Mouse (Mus musculus): ENCODE data around the gene Wfdc13.

Wfdc13 gene

GRCm38 (mm10) chr2:164684807-164685206 lies at the start of gene Wfdc13:
Gene Wfdc13 (plus strand): TSS chr2:164685107.
- no peak for DNase-seq (ENCODE audit: low spot score)

- DNase-seq (ENCODE audit: low spot score) = no peak
Observed at GRCm38 (mm10) chr2:164635266-164635665, 49.6 kb upstream of the Wfdc13 start.

GRCm38 (mm10) chr2:164638696-164639095 lies 46.2 kb upstream of the Wfdc13 start, which contains the start of gene Wfdc16:
Gene Wfdc16 (minus strand): TSS chr2:164638796.
- DNase-seq (ENCODE audit: low spot score) = no peak

GRCm38 (mm10) chr2:164641129-164641528 lies 43.8 kb upstream of the Wfdc13 start:
- DNase-seq (ENCODE audit: low spot score) = no peak

- no peak for DNase-seq (ENCODE audit: low spot score)
Observed at GRCm38 (mm10) chr2:164641881-164642673, 42.8 kb upstream of the Wfdc13 start.

GRCm38 (mm10) chr2:164655858-164656257 lies 29.0 kb upstream of the Wfdc13 start, which contains the start of gene Wfdc10:
Gene Wfdc10 (plus strand): TSS chr2:164656046.
- no peak for DNase-seq (ENCODE audit: low spot score)

GRCm38 (mm10) chr2:164656483-164656882 lies 28.4 kb upstream of the Wfdc13 start, which contains the start of gene Wfdc9:
Gene Wfdc9 (minus strand): TSS chr2:164656583.
- DNase-seq (ENCODE audit: low spot score) = no peak

GRCm38 (mm10) chr2:164664851-164665250 lies 20.1 kb upstream of the Wfdc13 start:
- DNase-seq (ENCODE audit: low spot score) = no peak

- DNase-seq (ENCODE audit: low spot score) = no peak
Observed at GRCm38 (mm10) chr2:164670261-164670660, 14.6 kb upstream of the Wfdc13 start.

GRCm38 (mm10) chr2:164670938-164671337 lies 14.0 kb upstream of the Wfdc13 start:
- DNase-seq (ENCODE audit: low spot score) = no peak

GRCm38 (mm10) chr2:164673987-164674386 lies 10.9 kb upstream of the Wfdc13 start, which contains the start of gene Wfdc11:
Gene Wfdc11 (minus strand): TSS chr2:164674087.
- no peak for DNase-seq (ENCODE audit: low spot score)

- DNase-seq (ENCODE audit: low spot score) = no peak
Observed at GRCm38 (mm10) chr2:164676103-164676502, 8.8 kb upstream of the Wfdc13 start.

- DNase-seq (ENCODE audit: low spot score) = no peak
Observed at GRCm38 (mm10) chr2:164676916-164677685, 7.8 kb upstream of the Wfdc13 start.

GRCm38 (mm10) chr2:164678848-164679625 lies 5.9 kb upstream of the Wfdc13 start:
- peak; percentile 26 for DNase-seq (ENCODE audit: low spot score)

- DNase-seq (ENCODE audit: low spot score) = no peak
Observed at GRCm38 (mm10) chr2:164679906-164680305, 5.0 kb upstream of the Wfdc13 start.

- DNase-seq (ENCODE audit: low spot score) = no peak
Observed at GRCm38 (mm10) chr2:164698201-164698600, 13.3 kb downstream of the Wfdc13 start, which contains the start of gene Spint4. Gene Spint4 (plus strand): TSS chr2:164698501.

GRCm38 (mm10) chr2:164700959-164701358 lies 16.1 kb downstream of the Wfdc13 start:
- DNase-seq (ENCODE audit: low spot score) = no peak

- DNase-seq (ENCODE audit: low spot score) = no peak
Observed at GRCm38 (mm10) chr2:164701761-164702160, 16.9 kb downstream of the Wfdc13 start.

- DNase-seq (ENCODE audit: low spot score) = no peak
Observed at GRCm38 (mm10) chr2:164704235-164704634, 19.3 kb downstream of the Wfdc13 start.

- DNase-seq (ENCODE audit: low spot score) = no peak
Observed at GRCm38 (mm10) chr2:164705328-164705727, 20.4 kb downstream of the Wfdc13 start.

GRCm38 (mm10) chr2:164705991-164706390 lies 21.1 kb downstream of the Wfdc13 start:
- no peak for DNase-seq (ENCODE audit: low spot score)

- DNase-seq (ENCODE audit: low spot score) = no peak
Observed at GRCm38 (mm10) chr2:164715005-164715404, 30.1 kb downstream of the Wfdc13 start, which contains the start of gene Spint5. Gene Spint5 (plus strand): TSS chr2:164715305.
